Mouse (Mus musculus): Measurements from ENCODE around the gene Trpc4ap. TPM values are rescaled to one million over a fixed set of nuclear protein-coding genes. Genes with fewer than 3 reads are reported as not detected.
"Not testable (repeated sequence)": the region's sequence is repeated elsewhere in the genome, so short reads cannot be mapped to it uniquely, and the experiment has no call there.

Trpc4ap gene
- polyA plus RNA-seq, 1 experiment from 2014 or later: 50.8 TPM

- WGBS (ENCODE audit: insufficient replicate concordance): 65% methylated on average over 5 of the region's 5 CpGs
- Histone ChIP-seq H3K9me3 (replicated peaks) (no peaks in the 10 kb centered on the region), H3K4me3 (replicated peaks) (no peak overlapping the region), H3K9ac (no peak overlapping the region), H3K36me3 (peaks cover 29% of the 10 kb centered on the region), H3K27me3 (no peaks in the 10 kb centered on the region), H3K4me2 (no peak overlapping the region), H3K27ac (no peak overlapping the region), H3K4me1 (replicated peaks) (peaks cover 5% of the 10 kb centered on the region; the same call in 1 of the 2 replicates)
- no peak for DNase-seq
- no peak for ATAC-seq (ENCODE audit: low read depth)
These were observed 28.4 kb upstream of the Trpc4ap start for GRCm38 (mm10) chr2:155720585-155720984.

- H3K9ac ChIP-seq: no peak overlapping the region
- no peaks in the 10 kb centered on the region for H3K9me3 ChIP-seq (replicated peaks)
- H3K27ac ChIP-seq: no peak overlapping the region
- H3K36me3 ChIP-seq: peaks cover 29% of the 10 kb centered on the region
- DNase-seq: no peak
- 73% methylated on average over 12 of the region's 12 CpGs for WGBS (ENCODE audit: insufficient replicate concordance)
- no peaks in the 10 kb centered on the region for H3K4me1 ChIP-seq (replicated peaks)
- no peak overlapping the region for H3K4me2 ChIP-seq
- no peak overlapping the region for H3K4me3 ChIP-seq (replicated peaks)
- ATAC-seq (ENCODE audit: low read depth): no peak
- H3K27me3 ChIP-seq: no peaks in the 10 kb centered on the region
These were observed 25.2 kb upstream of the Trpc4ap start for GRCm38 (mm10) chr2:155717082-155717990.

GRCm38 (mm10) chr2:155710557-155710956 lies 18.4 kb upstream of the Trpc4ap start:
- Histone ChIP-seq H3K4me3 (replicated peaks) (no peak overlapping the region), H3K27me3 (no peaks in the 10 kb centered on the region), H3K4me1 (replicated peaks) (no peaks in the 10 kb centered on the region), H3K4me2 (no peak overlapping the region), H3K9ac (no peak overlapping the region), H3K9me3 (replicated peaks) (no peaks in the 10 kb centered on the region), H3K27ac (no peak overlapping the region), H3K36me3 (peaks cover 38% of the 10 kb centered on the region)
- 64% methylated on average over 11 of the region's 11 CpGs for WGBS (ENCODE audit: insufficient replicate concordance)
- ATAC-seq (ENCODE audit: low read depth): no peak
- DNase-seq: no peak

- DNase-seq (no peak), ATAC-seq (ENCODE audit: low read depth) (no peak)
- H3K4me1 ChIP-seq (replicated peaks): no peaks in the 10 kb centered on the region
- H3K27me3 ChIP-seq: no peaks in the 10 kb centered on the region
- no peak overlapping the region for H3K4me3 ChIP-seq (replicated peaks)
- H3K27ac ChIP-seq: no peak overlapping the region
- H3K9ac ChIP-seq: no peak overlapping the region
- peaks cover 41% of the 10 kb centered on the region for H3K36me3 ChIP-seq
- no peak overlapping the region for H3K4me2 ChIP-seq
- H3K9me3 ChIP-seq (replicated peaks): no peaks in the 10 kb centered on the region
- 79% methylated on average over 4 of the region's 4 CpGs for WGBS (ENCODE audit: insufficient replicate concordance)
These were observed 15.1 kb upstream of the Trpc4ap start for GRCm38 (mm10) chr2:155707251-155707650.

- Histone ChIP-seq H3K27ac (no peak overlapping the region), H3K36me3 (peaks cover 27% of the 10 kb centered on the region), H3K27me3 (no peaks in the 10 kb centered on the region), H3K4me2 (no peak overlapping the region), H3K9me3 (replicated peaks) (no peaks in the 10 kb centered on the region), H3K9ac (no peak overlapping the region), H3K4me3 (replicated peaks) (no peak overlapping the region), H3K4me1 (replicated peaks) (no peaks in the 10 kb centered on the region)
- WGBS (ENCODE audit: insufficient replicate concordance): 75% methylated on average over 4 of the region's 4 CpGs
- DNase-seq: no peak
- ATAC-seq (ENCODE audit: low read depth): no peak
These were observed 11.4 kb upstream of the Trpc4ap start for GRCm38 (mm10) chr2:155703630-155704029.

- Histone ChIP-seq H3K27me3 (no peaks in the 10 kb centered on the region), H3K36me3 (peaks cover 16% of the 10 kb centered on the region), H3K9me3 (replicated peaks) (no peaks in the 10 kb centered on the region), H3K4me1 (replicated peaks) (0 out of 2 replicates have a peak, but pooled peaks cover 4% of the 10 kb centered on the region), H3K4me3 (replicated peaks) (no peak overlapping the region), H3K9ac (no peak overlapping the region), H3K27ac (no peak overlapping the region), H3K4me2 (no peak overlapping the region)
- DNase-seq (no peak), ATAC-seq (ENCODE audit: low read depth) (no peak)
- WGBS (ENCODE audit: insufficient replicate concordance): 85% methylated on average over 19 of the region's 19 CpGs
These were observed 9.3 kb upstream of the Trpc4ap start for GRCm38 (mm10) chr2:155701399-155701919.

GRCm38 (mm10) chr2:155698443-155698842 lies 6.3 kb upstream of the Trpc4ap start:
- not testable (repeated sequence) for H3K9ac ChIP-seq; H3K27me3 ChIP-seq; H3K4me1 ChIP-seq (replicated peaks); DNase-seq; ATAC-seq (ENCODE audit: low read depth); H3K4me2 ChIP-seq; H3K36me3 ChIP-seq; H3K9me3 ChIP-seq (replicated peaks); H3K4me3 ChIP-seq (replicated peaks); H3K27ac ChIP-seq
- 73% methylated on average over 6 of the region's 6 CpGs for WGBS (ENCODE audit: insufficient replicate concordance)

GRCm38 (mm10) chr2:155696851-155697250 lies 4.7 kb upstream of the Trpc4ap start:
- H3K27me3 ChIP-seq: no peaks in the 10 kb centered on the region
- no peak overlapping the region for H3K4me3 ChIP-seq (replicated peaks)
- no peak overlapping the region for H3K9ac ChIP-seq
- no peak overlapping the region for H3K4me2 ChIP-seq
- peaks cover under 1% of the 10 kb centered on the region; the same call in 1 of the 2 replicates for H3K36me3 ChIP-seq
- DNase-seq: no peak
- no peaks in the 10 kb centered on the region for H3K9me3 ChIP-seq (replicated peaks)
- no peak for ATAC-seq (ENCODE audit: low read depth)
- H3K4me1 ChIP-seq (replicated peaks): 0 out of 2 replicates have a peak, but pooled peaks cover 6% of the 10 kb centered on the region
- no peak overlapping the region for H3K27ac ChIP-seq
- WGBS (ENCODE audit: insufficient replicate concordance): 44% methylated on average over 7 of the region's 7 CpGs

GRCm38 (mm10) chr2:155696091-155696558 lies 3.9 kb upstream of the Trpc4ap start:
- 8% methylated on average over 7 of the region's 7 CpGs for WGBS (ENCODE audit: insufficient replicate concordance)

GRCm38 (mm10) chr2:155695316-155695715 lies 3.1 kb upstream of the Trpc4ap start:
- Histone ChIP-seq H3K27me3 (no peaks in the 10 kb centered on the region), H3K9me3 (replicated peaks) (no peaks in the 10 kb centered on the region), H3K4me2 (no peak overlapping the region), H3K4me3 (replicated peaks) (no peak overlapping the region), H3K36me3 (0 out of 2 replicates have a peak, but pooled peaks cover 3% of the 10 kb centered on the region), H3K9ac (no peak overlapping the region), H3K4me1 (replicated peaks) (peaks cover 18% of the 10 kb centered on the region), H3K27ac (no peak overlapping the region)
- DNase-seq (no peak), ATAC-seq (ENCODE audit: low read depth) (no peak)
- 61% methylated on average over 3 of the region's 3 CpGs for WGBS (ENCODE audit: insufficient replicate concordance)

More at GRCm38 (mm10) chr2:155696091-155696558, 3.9 kb upstream of the Trpc4ap start:
- Histone ChIP-seq H3K4me3 (replicated peaks) (no peak overlapping the region), H3K9ac (no peak overlapping the region), H3K27me3 (no peaks in the 10 kb centered on the region), H3K9me3 (replicated peaks) (no peaks in the 10 kb centered on the region), H3K36me3 (no peaks in the 10 kb centered on the region), H3K27ac (no peak overlapping the region), H3K4me2 (0 out of 2 replicates have a peak overlapping the region, but pooled peaks have one; percentile 3), H3K4me1 (replicated peaks) (peaks cover 10% of the 10 kb centered on the region)
- DNase-seq (peak; percentile 76), ATAC-seq (ENCODE audit: low read depth) (no peak)

- Histone ChIP-seq H3K27ac (no peak overlapping the region), H3K36me3 (0 out of 2 replicates have a peak, but pooled peaks cover 5% of the 10 kb centered on the region), H3K4me3 (replicated peaks) (no peak overlapping the region), H3K27me3 (no peaks in the 10 kb centered on the region), H3K4me1 (replicated peaks) (peaks cover 23% of the 10 kb centered on the region), H3K9ac (no peak overlapping the region), H3K9me3 (replicated peaks) (no peaks in the 10 kb centered on the region), H3K4me2 (no peak overlapping the region)
- DNase-seq: no peak
- 52% methylated on average over 2 of the region's 2 CpGs for WGBS (ENCODE audit: insufficient replicate concordance)
- no peak for ATAC-seq (ENCODE audit: low read depth)
These were observed 2.4 kb upstream of the Trpc4ap start for GRCm38 (mm10) chr2:155694564-155694963.
